Mouse (Mus musculus) testis, adult 2 months (tissue): ENCODE measurements around the gene Klhl22.

Experiments used
- CTCF ChIP-seq: fragments of 200-500 bp; IDR thresholded peaks from 2 replicates; pipeline ENCODE4 v1.5.1; 2012; ENCODE audit warnings: low read depth, mild to moderate bottlenecking, inconsistent platforms, low read length, moderate library complexity; ENCODE audit not compliant: control insufficient read depth, insufficient read depth, insufficient replicate concordance
- POLR2A ChIP-seq: fragments of 200-500 bp; IDR thresholded peaks from 2 replicates; pipeline ENCODE4 v1.6.1; 2012; ENCODE audit warnings: low read depth, mild to moderate bottlenecking, inconsistent platforms, low read length, moderate library complexity; ENCODE audit not compliant: control insufficient read depth

- TF ChIP-seq CTCF (no peak), POLR2A (no peak)
Measured at GRCm38 (mm10) chr16:17835481-17835880, 76.1 kb downstream of the Klhl22 start.
